Mouse (Mus musculus): ENCODE data around the gene 1700029F12Rik.

GRCm38 (mm10) chr13:96989129-96989528 is 45.0 kb downstream of the 1700029F12Rik start:
- TF ChIP-seq CTCF (conservative IDR thresholded peaks at IDR 0.05; ENCODE audit: low read length), result no peak
- TF ChIP-seq POU5F1 (IDR thresholded peaks at IDR 0.05; ENCODE audit: borderline replicate concordance, low read length), result no peak

All from E14TG2a.4 (cell line).